Mouse (Mus musculus) megakaryocyte-erythroid progenitor cell, adult 5-6 weeks (primary cell): ENCODE data around the gene Slc38a8. TPM values are rescaled to one million over a fixed set of nuclear protein-coding genes. Genes with fewer than 3 reads are reported as not detected.

Source experiments
- ATAC-seq: replicated peaks from 2 replicates; pipeline ENCODE4 v1.8.0; 2016; ENCODE audit warnings: mild to moderate bottlenecking, inconsistent platforms; ENCODE audit not compliant: severe bottlenecking, poor library complexity, low FRiP score, low TSS enrichment
- total RNA-seq, 2 experiments: library from RNA; stranded (forward) in 1 of 2; stranded (reverse) in 1 of 2; fragments of 200-1000, 215-1000 nt in 1 of 2; fragments of >200 nt in 1 of 2; fragmentation: Nextera tagmentation in 1 of 2; gene quantifications; 2 replicates each; pipeline ENCODE4 v1.2.3; 2014 to 2017

The Slc38a8 gene
- total RNA-seq, 2 experiments from 2014 or later = not detected

GRCm38 (mm10) chr8:119499836-119500235 lies 1.7 kb downstream of the Slc38a8 start:
- no peak for ATAC-seq

DNA sequence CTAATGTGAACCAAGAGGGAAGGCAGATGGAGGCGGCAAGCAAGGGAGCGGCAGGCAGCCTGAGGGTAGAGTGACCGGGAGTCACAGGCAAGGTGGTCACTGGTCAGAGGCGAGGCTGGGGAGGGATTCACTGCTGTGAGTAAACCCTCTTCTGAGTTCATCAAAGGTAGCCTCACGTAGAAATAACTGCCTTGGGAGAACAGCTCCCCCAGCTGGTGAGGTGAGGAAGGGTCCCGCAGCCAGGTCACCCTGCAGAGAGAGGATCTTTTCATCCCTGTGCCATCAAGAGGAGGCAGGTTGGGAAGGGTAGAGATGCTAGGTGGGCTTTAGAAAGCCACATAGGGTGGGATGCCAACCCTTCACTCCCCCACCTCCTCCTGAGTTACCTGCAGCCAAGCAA lies 4.7 kb downstream of the Slc38a8 start:
- peak; percentile 52; the same call in 1 of the 2 replicates for ATAC-seq

GRCm38 (mm10) chr8:119487093-119487492 lies 14.4 kb downstream of the Slc38a8 start:
- no peak for ATAC-seq

DNA sequence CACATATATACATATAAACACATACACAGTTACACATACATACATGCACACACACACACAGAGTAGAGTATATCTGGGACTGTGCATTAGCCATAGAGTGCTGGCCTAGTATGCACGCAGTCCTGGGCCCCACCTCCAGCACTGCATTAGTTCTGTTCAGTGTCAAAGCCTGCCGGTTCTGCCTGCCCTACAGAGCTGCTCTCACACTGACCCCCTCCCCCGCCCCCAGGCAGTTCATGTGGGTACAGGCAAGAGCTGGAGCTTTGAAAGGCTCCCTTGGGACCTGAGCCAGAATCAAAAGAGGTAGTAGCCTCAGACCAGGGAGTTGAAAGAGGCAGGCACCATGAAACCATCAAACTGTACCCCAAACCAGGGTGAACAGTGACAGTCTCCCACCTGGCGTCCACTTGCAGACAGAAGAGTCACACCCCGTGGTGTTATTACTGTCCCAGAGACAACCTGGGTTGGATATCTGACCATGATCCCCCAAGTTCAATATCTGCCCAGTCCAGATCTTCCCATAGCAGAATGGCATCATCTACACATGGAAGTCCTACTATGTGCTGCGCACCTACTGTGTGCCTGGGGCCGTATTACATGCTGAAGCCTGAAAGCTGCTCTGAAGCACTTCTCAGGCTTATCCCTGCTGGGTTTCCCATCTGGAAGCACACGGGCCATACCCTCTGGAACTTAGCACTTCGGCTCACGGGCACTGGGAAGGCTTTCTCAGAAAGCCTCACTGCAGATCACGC lies 17.2 kb downstream of the Slc38a8 start:
- no peak for ATAC-seq

GRCm38 (mm10) chr8:119478684-119479083 lies 22.8 kb downstream of the Slc38a8 start:
- no peak for ATAC-seq

- ATAC-seq = no peak
Measured at GRCm38 (mm10) chr8:119468091-119468490, 33.4 kb downstream of the Slc38a8 start.

DNA sequence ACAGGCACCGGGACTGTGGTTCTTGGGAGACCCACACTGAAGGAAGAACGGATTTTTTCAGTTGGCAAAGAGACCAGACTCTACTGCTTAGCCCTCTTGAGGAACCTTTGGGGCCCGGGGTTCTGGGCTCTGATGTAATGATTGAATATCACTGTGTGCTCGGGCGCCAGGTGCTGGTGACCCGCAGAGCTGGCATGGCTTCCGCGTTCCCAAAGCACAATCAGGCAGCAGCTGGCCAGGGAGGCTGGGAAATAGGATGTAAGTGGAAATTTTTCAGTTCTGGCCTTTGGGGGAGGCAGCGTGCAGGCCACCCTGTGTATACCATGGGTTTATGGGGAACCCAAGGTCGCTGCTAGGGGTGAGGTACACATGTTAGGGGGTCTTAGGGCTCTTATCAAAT lies 34.7 kb downstream of the Slc38a8 start:
- ATAC-seq = no peak

GRCm38 (mm10) chr8:119466105-119466504 lies 35.4 kb downstream of the Slc38a8 start:
- ATAC-seq = no peak

GRCm38 (mm10) chr8:119463709-119464108 lies 37.8 kb downstream of the Slc38a8 start:
- no peak for ATAC-seq

DNA sequence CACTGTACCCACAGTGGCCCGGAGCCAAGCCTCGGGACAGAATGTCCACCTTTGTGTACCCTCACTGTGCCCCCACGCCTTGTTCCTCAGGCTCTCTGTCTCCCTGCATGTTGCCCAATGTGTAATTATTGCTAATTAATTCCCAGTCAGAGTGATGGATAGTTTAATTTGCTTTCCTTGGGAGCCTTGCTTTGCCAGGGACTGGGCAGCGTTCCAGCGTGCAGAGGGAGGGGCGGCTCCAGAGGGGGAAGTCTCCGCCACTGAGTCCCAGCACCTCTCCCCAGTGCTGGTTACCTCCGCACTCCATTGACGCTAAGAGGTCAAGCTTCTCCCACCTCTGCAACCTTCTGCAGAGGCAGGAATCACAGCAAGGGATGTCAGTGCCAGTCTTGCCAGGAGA lies 40.1 kb downstream of the Slc38a8 start:
- no peak for ATAC-seq

GRCm38 (mm10) chr8:119459724-119460123 lies 41.8 kb downstream of the Slc38a8 start:
- ATAC-seq = peak; percentile 48; the same call in 1 of the 2 replicates

DNA sequence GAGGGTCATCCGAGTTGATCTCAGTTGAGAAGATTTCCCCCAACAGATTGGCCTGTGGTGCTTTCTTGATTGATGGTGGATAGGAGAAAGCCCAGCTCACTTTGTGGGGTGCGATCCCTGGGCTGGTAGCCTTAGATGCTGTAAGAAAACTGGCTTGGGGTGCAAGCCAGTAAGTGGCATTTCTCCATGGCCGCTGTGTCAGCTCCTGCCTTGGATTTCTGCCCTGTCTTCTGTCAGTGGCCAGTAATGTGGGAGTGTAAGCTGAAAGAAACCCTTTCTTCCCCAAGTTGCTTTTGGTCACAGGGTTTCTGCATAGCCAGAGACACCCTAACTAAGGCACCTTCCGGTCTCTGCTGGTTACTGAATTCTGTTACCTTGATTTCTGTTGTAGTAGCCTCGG lies 45.5 kb downstream of the Slc38a8 start:
- no peak for ATAC-seq

DNA sequence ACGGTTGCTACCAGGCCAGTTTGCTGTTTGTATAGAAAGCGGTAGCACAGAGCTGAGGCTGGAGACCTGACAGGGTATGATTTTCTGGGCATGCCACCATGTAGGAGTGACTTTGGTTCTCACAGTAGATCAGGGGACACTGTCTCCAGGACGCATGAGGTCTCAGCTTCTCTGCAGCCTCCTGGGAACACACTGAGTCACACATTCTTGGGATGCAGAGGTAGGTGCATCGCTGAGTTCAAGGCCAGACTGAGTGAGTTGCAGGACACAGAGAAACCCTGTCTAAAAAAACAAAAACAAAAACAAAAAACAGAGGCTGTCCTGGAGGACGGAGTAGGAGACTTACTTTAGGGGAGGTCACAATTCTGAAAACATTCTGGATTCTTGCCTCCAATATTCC lies 48.6 kb downstream of the Slc38a8 start:
- no peak for ATAC-seq

- no peak for ATAC-seq
Measured at GRCm38 (mm10) chr8:119451131-119451530, 50.4 kb downstream of the Slc38a8 start.

DNA sequence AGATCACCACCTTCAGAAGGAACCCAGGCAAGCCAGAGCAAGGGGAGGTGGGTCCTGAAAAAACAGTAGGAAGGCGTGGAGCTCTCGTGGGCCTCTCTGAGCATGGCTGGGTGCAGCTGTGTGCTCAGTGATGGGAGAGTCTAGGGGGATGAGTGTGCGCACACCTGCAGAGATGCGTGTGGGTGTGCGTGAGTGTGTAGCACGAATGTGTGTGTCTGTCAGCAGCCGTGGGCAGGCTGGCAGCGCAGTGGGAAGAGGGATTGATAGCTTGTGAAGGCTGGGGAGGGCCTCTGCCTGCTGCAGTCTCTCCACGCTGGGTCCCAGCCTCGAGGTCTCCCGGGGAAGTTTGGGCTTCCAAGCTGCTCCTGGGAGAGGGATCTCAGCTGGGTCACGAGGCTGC lies 51.9 kb downstream of the Slc38a8 start:
- no peak for ATAC-seq

- no peak for ATAC-seq
Measured at GRCm38 (mm10) chr8:119447781-119448170, 53.7 kb downstream of the Slc38a8 start.

DNA sequence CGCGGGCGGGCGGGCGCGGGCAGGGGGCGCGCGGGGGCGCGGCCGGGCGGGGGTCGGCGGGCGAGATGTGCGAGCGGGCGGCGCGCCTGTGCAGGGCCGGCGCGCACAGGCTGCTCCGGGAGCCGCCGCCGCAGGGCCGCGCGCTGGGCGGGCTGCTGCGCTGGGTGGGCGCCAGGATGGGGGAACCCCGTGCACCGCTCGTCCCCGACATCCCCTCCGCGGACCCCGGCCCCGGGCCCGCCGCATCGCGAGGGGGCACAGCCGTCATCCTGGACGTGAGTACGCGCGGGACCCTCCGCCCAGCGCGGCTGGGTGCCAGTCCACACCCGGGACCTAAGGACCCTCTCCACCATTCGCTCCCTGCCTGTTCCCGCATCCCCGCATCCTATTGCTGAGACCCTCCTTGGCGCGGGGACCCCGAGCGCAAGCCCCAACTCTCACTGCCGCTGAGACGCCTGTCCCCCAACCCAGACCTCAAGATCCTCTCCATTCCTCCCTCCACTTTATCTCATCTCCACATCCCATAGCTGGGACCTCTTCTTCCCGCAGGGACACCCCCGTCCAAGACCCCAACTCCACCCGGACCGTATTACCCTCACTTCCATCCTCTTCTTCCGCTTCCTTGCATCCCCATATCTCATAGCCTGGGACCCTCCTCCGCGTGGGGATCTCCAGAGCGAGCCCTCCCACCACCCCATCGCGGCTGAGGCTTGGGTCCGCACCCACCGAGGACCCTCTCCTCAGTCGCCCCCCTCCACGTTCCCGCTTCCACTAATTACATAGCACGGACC lies 54.3 kb downstream of the Slc38a8 start:
- no peak for ATAC-seq

- ATAC-seq = peak; percentile 53; the same call in 1 of the 2 replicates
Measured at GRCm38 (mm10) chr8:119446211-119446989, 55.1 kb downstream of the Slc38a8 start, which contains the start of gene Necab2. Gene Necab2 (plus strand): TSS chr8:119446719.

DNA sequence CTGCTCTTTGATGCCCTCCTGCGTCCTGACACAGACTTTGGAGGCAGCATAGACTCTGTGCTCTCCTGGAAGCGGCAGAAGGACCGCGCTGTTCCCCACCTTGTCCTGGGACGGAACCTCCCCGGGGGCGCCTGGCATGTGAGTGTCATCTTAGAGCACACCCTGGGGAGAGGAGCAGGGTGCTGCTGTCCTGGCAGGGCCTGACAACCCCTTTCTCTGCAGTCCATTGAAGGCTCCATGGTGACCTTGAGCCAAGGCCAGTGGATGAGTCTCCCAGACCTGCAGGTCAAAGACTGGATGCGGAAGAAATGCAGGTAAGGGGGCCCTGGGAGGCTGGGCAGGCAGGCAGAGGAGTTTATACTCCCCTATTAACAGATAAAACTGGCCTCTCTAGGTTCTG lies 58.5 kb downstream of the Slc38a8 start:
- no peak for ATAC-seq

DNA sequence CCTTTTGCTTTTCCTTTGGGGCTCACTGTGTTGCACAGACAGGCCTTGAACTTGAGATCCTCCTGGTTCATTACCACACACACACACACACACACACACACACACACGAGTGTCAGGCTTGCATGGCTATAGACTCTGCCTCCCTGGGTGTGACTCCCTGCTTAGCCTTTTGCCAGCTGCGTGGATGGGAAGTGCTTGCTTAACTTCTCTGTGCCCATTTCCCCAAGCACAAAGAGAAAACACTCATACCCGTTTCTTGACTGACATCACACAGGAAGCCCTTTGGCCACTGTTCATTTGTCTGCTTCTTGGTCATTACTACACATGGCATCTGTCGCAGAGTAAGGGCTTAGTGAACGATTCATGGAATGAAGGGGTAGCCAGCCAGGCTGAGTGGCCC lies 59.5 kb downstream of the Slc38a8 start:
- ATAC-seq = no peak
